Mouse (Mus musculus): Measurements from ENCODE around the gene Mamdc4.
A peak's percentile ranks its signal among the peaks of the same experiment; 100 is the strongest.
"Not testable (repeated sequence)": the region's sequence is repeated elsewhere in the genome, so short reads cannot be mapped to it uniquely, and the experiment has no call there.

Mamdc4 gene

GRCm38 (mm10) chr2:25560551-25560950 is 14.1 kb downstream of the Mamdc4 start:
- no peak for DNase-seq (ENCODE audit: extremely low spot score)

- DNase-seq (ENCODE audit: extremely low spot score): no peak
Observed at GRCm38 (mm10) chr2:25558774-25559173, 15.9 kb downstream of the Mamdc4 start.

- no peak for DNase-seq (ENCODE audit: extremely low spot score)
Observed at GRCm38 (mm10) chr2:25557964-25558360, 16.7 kb downstream of the Mamdc4 start.

- DNase-seq (ENCODE audit: extremely low spot score): peak; percentile 91
Observed at GRCm38 (mm10) chr2:25557221-25557963, 17.3 kb downstream of the Mamdc4 start, which contains the start of gene Edf1. Gene Edf1, plus strand, starts transcription at chr2:25557847.

- DNase-seq (ENCODE audit: extremely low spot score): no peak
Observed at GRCm38 (mm10) chr2:25556296-25556695, 18.3 kb downstream of the Mamdc4 start.

- DNase-seq (ENCODE audit: extremely low spot score): not testable (repeated sequence)
Observed at GRCm38 (mm10) chr2:25555479-25555878, 19.2 kb downstream of the Mamdc4 start.

GRCm38 (mm10) chr2:25553171-25553786 is 21.4 kb downstream of the Mamdc4 start:
- DNase-seq (ENCODE audit: extremely low spot score): not testable (repeated sequence)

- no peak for DNase-seq (ENCODE audit: extremely low spot score)
Observed at GRCm38 (mm10) chr2:25551186-25551585, 23.5 kb downstream of the Mamdc4 start.

- no peak for DNase-seq (ENCODE audit: extremely low spot score)
Observed at GRCm38 (mm10) chr2:25549021-25549991, 25.3 kb downstream of the Mamdc4 start.

GRCm38 (mm10) chr2:25546811-25547491 is 27.7 kb downstream of the Mamdc4 start, which contains the start of gene Traf2:
Gene Traf2, minus strand, starts transcription at chr2:25546940.
- DNase-seq (ENCODE audit: extremely low spot score): peak; percentile 98

GRCm38 (mm10) chr2:25545996-25546810 is 28.4 kb downstream of the Mamdc4 start:
- DNase-seq (ENCODE audit: extremely low spot score): no peak

- DNase-seq (ENCODE audit: extremely low spot score): no peak
Observed at GRCm38 (mm10) chr2:25541644-25542367, 32.8 kb downstream of the Mamdc4 start.

- no peak for DNase-seq (ENCODE audit: extremely low spot score)
Observed at GRCm38 (mm10) chr2:25540541-25540948, 34.1 kb downstream of the Mamdc4 start.

- no peak for DNase-seq (ENCODE audit: extremely low spot score)
Observed at GRCm38 (mm10) chr2:25536531-25536930, 38.1 kb downstream of the Mamdc4 start.

- no peak for DNase-seq (ENCODE audit: extremely low spot score)
Observed at GRCm38 (mm10) chr2:25534866-25535182, 39.8 kb downstream of the Mamdc4 start.

- no peak for DNase-seq (ENCODE audit: extremely low spot score)
Observed at GRCm38 (mm10) chr2:25534178-25534865, 40.3 kb downstream of the Mamdc4 start.

- no peak for DNase-seq (ENCODE audit: extremely low spot score)
Observed at GRCm38 (mm10) chr2:25533707-25534106, 40.9 kb downstream of the Mamdc4 start.

GRCm38 (mm10) chr2:25526510-25527302 is 47.9 kb downstream of the Mamdc4 start:
- DNase-seq (ENCODE audit: extremely low spot score): no peak
